Mouse (Mus musculus) splenic B cell, adult 2 months (primary cell): ENCODE results near the gene Foxn3.

Source experiments
- DNase-seq: peaks from one replicate; pipeline ENCODE4 v3.0.0-alpha.2; 2011; ENCODE audit warnings: low read depth, low spot score
- H3K27me3 ChIP-seq: 2 replicates; pipeline ENCODE4 v1.6.1; 2012; ENCODE audit warnings: mild to moderate bottlenecking, low read length, moderate library complexity, mixed read lengths; ENCODE audit not compliant: control insufficient read depth, poor library complexity, insufficient read depth, severe bottlenecking
- H3K36me3 ChIP-seq: 2 replicates; pipeline ENCODE4 v1.6.1; 2012; ENCODE audit warnings: mild to moderate bottlenecking, low read length, moderate library complexity, mixed read lengths; ENCODE audit not compliant: control insufficient read depth, poor library complexity, insufficient read depth, severe bottlenecking

Foxn3 gene

GRCm38 (mm10) chr12:99563219-99564059, at the start of gene Foxn3:
Gene Foxn3, minus strand, starts transcription at chr12:99563582.
- Histone ChIP-seq H3K36me3 (no peaks in the 10 kb centered on the region; the same call in 1 of the 2 replicates), H3K27me3 (no peaks in the 10 kb centered on the region)
- peak; percentile 70 for DNase-seq

- no peaks in the 10 kb centered on the region for H3K36me3 ChIP-seq
- no peaks in the 10 kb centered on the region for H3K27me3 ChIP-seq
- DNase-seq = no peak
Observed at GRCm38 (mm10) chr12:99612181-99612871, 48.9 kb upstream of the Foxn3 start.

- H3K36me3 ChIP-seq = no peaks in the 10 kb centered on the region
- H3K27me3 ChIP-seq = no peaks in the 10 kb centered on the region
- no peak for DNase-seq
Observed at GRCm38 (mm10) chr12:99610868-99611267, 47.5 kb upstream of the Foxn3 start.

- peak; percentile 88 for DNase-seq
- Histone ChIP-seq H3K27me3 (no peaks in the 10 kb centered on the region), H3K36me3 (no peaks in the 10 kb centered on the region)
Observed at GRCm38 (mm10) chr12:99610069-99610815, 46.9 kb upstream of the Foxn3 start.

- DNase-seq = no peak
- H3K36me3 ChIP-seq = no peaks in the 10 kb centered on the region
Observed at GRCm38 (mm10) chr12:99609643-99610042, 46.3 kb upstream of the Foxn3 start.

GRCm38 (mm10) chr12:99608279-99608955, 45.0 kb upstream of the Foxn3 start:
- Histone ChIP-seq H3K27me3 (no peaks in the 10 kb centered on the region), H3K36me3 (no peaks in the 10 kb centered on the region)
- DNase-seq = peak; percentile 57

More at GRCm38 (mm10) chr12:99609643-99610042, 46.3 kb upstream of the Foxn3 start:
- no peaks in the 10 kb centered on the region for H3K27me3 ChIP-seq

GRCm38 (mm10) chr12:99603381-99603780, 40.0 kb upstream of the Foxn3 start:
- no peak for DNase-seq
- H3K36me3 ChIP-seq = no peaks in the 10 kb centered on the region
- H3K27me3 ChIP-seq = no peaks in the 10 kb centered on the region

GRCm38 (mm10) chr12:99601841-99602240, 38.5 kb upstream of the Foxn3 start:
- H3K27me3 ChIP-seq = no peaks in the 10 kb centered on the region
- DNase-seq = no peak
- H3K36me3 ChIP-seq = no peaks in the 10 kb centered on the region

GRCm38 (mm10) chr12:99601392-99601791, 38.0 kb upstream of the Foxn3 start:
- no peaks in the 10 kb centered on the region for H3K36me3 ChIP-seq
- no peaks in the 10 kb centered on the region for H3K27me3 ChIP-seq
- DNase-seq = no peak

- no peaks in the 10 kb centered on the region for H3K27me3 ChIP-seq
- DNase-seq = no peak
Observed at GRCm38 (mm10) chr12:99599606-99600005, 36.2 kb upstream of the Foxn3 start.

GRCm38 (mm10) chr12:99596397-99596796, 33.0 kb upstream of the Foxn3 start:
- no peaks in the 10 kb centered on the region for H3K27me3 ChIP-seq
- H3K36me3 ChIP-seq = no peaks in the 10 kb centered on the region
- DNase-seq = no peak

More at GRCm38 (mm10) chr12:99599606-99600005, 36.2 kb upstream of the Foxn3 start:
- H3K36me3 ChIP-seq = no peaks in the 10 kb centered on the region

GRCm38 (mm10) chr12:99587338-99587737, 24.0 kb upstream of the Foxn3 start:
- H3K27me3 ChIP-seq = no peaks in the 10 kb centered on the region

GRCm38 (mm10) chr12:99579989-99580388, 16.6 kb upstream of the Foxn3 start:
- DNase-seq = no peak
- H3K27me3 ChIP-seq = no peaks in the 10 kb centered on the region
- no peaks in the 10 kb centered on the region for H3K36me3 ChIP-seq

More at GRCm38 (mm10) chr12:99587338-99587737, 24.0 kb upstream of the Foxn3 start:
- DNase-seq = no peak
- H3K36me3 ChIP-seq = no peaks in the 10 kb centered on the region

GRCm38 (mm10) chr12:99576682-99577081, 13.3 kb upstream of the Foxn3 start:
- Histone ChIP-seq H3K36me3 (no peaks in the 10 kb centered on the region), H3K27me3 (no peaks in the 10 kb centered on the region)
- DNase-seq = no peak
